Mouse (Mus musculus) testis, postnatal 14 days (tissue): ENCODE results near the gene Hyal3.
A peak's percentile ranks its signal among the peaks of the same experiment; 100 is the strongest.

Experiments
- DNase-seq: peaks from one replicate; pipeline ENCODE4 v3.0.0; 2021; ENCODE audit warnings: low spot score

The Hyal3 gene

DNA sequence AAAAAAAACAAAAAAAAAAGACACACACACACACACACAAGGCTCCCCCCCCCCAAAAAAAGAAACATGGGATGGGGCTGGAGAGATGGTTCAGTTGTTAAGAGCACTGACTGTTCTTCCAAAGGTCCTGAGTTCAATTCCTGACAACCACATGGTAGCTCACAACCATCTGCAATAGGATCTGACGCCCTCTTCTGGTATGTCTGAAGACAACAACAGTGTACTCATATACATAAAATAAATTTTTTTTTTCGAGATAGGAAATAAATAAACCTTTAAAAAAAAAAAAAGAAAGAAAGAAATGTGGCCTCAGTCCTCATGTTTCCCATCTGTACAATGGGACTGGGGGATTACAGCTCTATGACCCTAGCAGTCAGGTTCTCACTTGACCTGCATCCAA is 36.8 kb downstream of the Hyal3 start:
- DNase-seq, result no peak

DNA sequence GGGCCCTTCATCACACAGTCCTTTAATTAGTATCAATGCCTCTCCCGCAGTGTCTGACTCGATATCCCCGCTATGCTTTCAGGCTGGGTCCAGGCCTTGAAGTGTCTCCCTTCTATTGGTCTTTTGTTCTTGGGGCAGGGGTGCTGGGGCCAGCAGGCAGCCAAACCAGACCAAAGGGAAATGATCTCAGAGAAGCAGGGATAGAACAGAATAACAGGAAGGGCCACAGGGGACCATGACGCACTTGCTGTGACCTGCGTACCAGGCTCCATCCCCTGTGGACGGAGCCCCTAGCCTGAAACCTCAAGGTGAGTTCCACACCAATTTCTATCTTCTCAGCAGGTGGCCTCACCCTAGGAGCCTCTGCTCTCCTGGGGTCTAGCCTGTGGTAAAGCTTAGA is 37.5 kb downstream of the Hyal3 start:
- DNase-seq, result no peak

DNA sequence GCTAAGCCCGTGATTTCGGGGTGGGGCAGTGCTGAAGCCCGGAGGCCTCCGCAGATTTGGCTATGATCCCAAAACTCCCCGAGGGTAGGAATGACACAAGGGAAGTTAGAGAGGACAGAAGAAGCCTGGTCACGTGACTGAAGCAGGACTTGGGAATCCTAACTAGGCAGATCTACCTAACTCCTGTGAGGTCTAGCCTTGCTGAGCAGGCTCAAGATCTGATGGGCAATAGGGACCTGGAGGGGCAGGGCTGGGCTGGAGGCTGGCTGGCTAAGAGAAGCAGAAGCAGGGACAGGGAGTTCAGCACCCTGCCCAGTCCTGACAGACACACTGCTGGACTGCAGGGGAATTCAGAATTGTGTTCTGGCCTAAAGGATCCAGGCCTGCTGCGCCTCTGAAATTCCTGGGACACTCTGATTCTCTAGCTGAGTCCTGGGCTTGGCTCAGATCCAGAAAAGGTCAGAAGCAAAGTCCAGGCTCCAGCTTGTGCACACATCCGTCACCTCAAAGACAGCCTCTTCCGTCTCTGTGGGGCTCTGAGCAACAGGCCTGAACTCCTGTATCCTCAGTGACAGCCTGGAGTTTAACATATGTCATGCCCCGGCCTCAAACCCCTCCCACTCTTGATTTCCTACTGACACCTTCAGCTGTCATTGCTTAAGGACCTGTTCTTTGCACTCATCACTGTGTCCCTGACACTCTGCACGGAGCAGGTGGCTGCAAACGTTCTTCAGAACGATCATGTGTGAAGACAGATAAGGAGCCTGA is 38.3 kb downstream of the Hyal3 start:
- DNase-seq, result no peak

DNA sequence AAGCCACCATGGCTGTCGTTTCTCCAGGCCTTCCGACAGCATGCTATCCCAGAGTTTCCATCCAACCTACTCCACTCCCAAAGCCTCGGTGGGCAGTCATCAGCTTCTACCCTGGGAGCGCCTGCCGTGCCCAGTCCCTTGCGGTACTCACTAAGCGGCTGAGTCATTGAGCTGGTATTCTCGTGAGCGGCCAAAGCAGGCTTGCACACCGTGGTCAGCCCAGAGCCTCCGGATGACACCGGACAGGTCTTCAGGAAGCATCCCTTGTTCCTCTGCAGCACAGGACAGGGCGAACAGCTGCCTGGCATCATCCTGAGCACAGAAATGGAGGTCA is 38.9 kb downstream of the Hyal3 start:
- no peak for DNase-seq

DNA sequence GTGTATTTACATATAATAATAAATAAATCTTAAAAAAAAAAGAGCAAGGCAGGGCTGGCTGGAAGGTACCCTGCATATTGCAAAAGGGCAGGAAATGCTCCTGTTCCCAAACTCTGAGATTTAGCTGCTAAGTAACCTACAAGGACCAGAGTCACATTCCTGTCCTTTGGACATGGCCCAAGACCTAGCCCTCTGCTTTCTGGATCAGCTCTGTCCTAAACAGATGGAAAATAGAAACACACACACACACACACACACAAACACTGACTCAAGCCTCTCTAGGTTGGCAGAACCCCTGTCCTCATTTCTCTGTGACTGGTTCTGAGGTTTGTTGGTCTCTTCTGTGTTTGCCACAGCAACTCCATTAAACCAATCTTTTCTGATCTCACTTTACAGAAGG is 40.3 kb downstream of the Hyal3 start:
- no peak for DNase-seq

DNA sequence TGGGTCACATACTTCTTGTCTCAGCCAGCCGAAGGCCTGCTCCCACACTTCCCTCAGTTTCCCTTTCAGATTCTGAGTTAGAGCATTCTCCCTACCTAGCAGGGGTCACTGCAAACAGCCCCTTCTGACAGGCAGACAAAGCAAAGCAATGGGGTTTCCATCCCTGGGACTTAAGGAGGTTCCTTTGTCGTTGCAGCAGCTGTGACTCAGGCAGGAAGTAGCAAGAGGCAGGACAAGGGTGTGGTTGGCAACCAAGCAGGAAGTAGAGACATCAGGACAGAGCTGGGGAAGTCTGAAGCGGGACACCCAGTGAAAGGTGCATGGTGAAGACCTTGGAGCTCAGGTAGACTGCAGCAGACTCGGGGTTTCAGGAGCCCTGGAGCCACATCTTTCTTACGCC is 43.9 kb downstream of the Hyal3 start:
- DNase-seq, result no peak

DNA sequence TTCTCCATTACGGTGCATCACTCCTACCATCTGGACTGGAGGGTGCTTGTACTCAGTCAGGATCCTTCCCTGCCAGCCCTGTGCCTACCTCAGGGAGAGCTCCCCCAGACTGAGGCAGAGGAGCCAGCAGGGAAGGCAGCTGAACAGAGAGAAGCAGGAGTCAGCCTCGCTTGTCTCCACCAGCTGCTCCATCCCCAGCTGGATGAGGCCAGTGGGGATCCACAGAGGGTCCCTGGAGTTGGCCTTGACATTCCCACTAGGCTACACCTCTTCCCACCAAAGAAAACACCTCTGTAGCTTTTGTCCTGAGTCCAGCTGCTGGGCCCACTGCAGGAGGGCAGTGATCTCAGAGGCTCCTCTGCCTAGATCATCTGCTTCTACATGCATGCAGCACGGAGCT is 44.3 kb downstream of the Hyal3 start:
- DNase-seq, result no peak

DNA sequence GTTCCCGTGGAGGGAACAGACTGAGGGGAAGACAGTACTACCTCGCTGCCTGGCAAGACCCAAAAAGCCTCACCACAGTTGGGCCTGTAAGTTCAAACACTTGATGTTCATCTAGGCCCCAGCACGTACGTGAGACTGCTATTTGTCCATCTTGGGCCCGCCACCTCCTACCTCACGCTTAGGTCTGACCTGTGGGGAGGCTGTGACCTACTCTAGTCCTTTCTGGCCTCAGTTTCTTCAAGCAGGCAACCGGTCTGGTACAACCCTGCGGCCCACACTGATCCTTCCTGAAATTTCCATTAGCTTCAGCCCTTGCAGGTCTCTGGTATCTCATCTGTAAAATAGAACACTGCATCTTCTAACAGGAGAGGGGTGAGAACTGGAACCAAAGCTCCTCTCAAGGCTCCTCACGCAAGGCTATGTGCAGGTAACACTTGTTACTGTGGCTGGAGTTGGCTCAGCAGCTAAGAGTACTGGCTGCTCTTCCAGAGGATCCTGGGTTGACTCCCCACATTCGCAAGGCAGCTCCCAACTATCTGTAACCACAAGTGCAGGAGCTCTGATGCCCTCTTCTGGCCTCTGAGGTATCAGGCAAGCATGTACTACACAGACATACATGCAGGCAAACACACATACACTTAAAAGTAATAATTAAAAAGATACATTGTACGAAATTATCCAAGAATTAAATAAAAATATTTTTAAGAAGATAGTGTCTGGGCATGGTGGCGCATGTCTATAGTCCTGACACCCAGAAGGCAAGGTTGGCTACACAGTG is 44.9 kb downstream of the Hyal3 start:
- no peak for DNase-seq

DNA sequence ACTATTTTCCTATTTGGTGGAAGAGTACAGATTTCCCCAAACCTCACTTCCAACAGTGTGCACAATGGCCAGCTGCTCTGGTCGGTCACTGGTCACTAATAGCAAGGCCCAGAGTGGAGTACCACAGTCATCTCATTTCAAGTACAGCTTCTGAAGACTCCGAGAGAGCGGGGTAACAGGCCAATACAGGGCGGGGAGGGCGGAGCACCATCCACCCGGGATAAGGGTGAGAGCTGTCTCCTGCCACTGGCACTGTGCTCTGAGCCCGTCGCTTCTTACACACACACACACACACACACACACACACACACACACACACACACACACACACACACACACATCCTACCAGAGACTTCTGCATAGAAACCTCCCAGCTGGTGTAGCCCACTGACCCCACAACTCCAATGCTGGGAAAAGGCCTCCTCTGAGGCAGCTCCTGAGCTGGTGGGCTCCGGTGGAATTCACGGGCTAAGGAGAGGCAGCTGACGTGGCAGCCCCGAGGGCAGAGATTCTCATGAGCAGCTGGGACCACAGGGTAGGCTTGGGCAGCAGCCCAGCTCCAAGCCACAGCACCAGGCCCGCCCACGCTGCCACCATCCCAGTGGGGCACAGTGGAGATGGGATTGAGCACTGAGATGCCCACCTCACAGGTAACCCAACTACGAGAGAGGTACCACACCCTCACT is 45.7 kb downstream of the Hyal3 start:
- DNase-seq, result no peak

DNA sequence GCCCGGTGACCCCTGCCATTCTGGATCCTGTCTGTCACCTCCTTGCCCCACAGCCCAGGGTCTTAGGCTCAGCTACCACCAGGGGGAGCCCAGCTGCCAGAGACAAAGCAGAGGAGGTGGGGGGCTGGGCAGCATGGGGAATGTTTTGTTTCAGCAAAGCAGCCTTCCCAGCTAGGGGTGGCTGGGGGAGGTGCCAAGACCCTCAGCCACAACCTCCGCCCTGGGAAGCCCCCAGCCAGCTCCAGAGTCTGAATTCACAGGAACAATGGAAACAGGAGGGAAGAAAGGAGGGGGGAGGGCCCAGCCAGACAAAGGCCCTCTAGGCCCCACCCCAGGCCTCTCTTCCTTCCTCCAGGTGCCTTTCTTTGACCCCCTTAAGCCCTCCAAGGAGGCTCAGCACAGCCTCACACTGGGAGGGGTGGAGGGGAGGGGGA is 46.2 kb downstream of the Hyal3 start:
- peak; percentile 63 for DNase-seq

DNA sequence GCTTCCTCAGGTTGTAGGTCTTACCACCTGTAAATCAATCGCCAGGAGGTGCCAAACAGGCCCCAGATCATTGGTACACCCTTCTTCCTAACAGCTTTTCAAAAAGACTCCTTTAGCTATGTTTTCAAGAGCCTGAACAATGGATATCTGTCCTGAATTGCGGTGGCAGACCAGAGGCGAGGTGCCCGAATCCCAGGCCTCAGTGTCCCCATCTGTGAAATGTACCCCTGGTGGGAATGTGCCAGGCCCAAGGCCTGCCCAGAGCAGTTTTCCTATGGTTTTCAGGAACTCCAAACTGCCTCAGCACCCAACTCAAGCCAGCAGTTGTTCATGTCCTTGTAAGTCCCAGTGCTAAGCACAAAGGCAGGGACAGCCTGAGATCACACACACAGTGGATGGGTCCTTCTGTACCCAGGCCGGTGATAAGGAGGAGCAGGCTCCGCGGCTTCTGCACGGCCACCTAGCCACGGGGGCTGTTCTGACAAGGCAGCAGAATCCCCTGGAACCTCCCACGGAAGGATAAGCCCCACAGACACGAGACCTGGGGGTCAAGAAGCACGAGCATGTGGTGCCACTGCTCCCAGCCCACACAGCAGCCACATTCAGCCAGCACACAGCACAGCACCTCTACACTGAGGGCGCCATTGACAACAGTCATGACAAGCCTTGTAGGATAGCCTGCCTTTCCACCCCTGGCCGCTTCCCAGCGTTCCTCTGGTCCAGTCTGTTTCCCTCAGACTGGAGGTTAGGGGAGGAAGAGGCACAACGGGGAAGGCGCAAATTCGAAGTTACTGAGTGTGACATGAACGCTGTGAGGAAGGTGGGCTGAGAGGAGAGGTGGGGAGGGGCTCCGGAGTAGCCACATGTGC is 47.0 kb downstream of the Hyal3 start:
- peak; percentile 64 for DNase-seq

DNA sequence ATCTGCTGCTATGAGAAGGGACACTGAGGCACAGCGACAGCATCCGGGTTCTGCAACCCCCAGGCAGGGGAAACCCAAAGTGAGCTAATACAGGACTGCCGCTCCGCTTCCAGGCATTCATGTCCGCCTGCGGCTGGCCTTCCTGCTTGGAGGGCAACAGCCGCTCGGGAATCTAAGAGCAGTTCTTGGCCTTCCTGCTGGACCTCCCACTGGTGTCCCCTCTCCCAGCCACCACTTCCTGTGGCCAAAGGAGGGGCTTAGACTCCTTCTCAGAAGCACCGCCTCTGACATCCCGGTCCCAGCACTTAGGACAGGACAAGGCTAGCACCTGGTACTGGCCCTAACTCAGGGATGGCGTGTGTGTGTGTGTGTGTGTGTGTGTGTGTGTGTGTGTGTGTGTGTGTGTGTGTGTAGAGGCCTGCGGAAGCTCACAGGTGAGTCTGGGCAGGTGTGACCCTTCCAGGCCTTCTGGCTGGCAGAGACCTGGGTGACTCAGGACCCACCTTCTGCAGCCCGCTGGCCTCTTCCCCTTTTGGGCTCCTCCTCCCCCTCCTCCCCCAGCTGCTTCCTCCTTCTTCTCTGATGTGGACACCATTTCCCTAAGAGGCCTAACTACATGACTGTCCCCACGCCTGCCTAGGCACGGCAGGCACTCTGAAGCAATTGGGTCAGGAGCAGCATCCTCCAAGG is 48.2 kb downstream of the Hyal3 start:
- DNase-seq, result no peak

DNA sequence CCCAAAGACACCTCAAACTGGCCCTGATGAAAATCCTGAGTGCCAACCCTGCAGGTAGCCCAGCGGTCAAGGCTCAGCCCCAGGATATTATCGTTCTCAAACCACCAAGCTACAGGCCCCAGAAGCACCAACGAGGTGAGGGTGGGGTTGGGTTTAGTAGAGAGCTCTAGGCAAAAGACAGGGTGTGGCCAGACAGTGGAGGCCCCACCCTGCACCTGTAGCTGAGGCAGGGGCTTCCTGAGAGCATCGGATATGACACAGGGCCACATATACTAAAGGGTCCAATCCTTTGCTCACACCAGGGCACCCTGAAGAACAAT is 48.8 kb downstream of the Hyal3 start:
- no peak for DNase-seq

DNA sequence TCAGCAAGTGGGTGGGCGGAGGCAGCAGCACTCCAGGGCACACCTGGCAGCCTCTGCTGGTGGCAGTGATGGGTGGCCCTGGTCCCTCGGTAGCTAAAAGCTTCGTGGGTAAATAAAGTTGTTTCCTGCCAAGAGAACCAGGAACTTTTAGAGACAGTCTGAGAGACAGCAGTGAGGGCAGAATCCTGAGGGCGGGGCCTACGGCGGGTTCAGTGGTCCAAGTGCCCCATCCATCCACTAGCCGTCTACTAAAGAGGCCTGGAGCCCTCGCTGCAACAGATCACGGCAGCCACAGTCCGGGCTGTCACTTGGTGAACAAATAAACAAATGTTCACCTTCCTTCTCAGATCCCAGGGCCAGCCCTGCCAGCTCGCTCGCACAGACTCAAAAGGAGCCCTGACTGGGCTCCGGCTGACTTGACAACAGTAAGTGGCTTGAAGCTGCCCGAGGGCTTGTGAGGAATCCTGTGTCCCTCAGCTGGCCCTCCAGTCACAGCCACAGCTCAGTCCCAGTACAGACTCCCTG is 49.3 kb downstream of the Hyal3 start:
- DNase-seq, result no peak

DNA sequence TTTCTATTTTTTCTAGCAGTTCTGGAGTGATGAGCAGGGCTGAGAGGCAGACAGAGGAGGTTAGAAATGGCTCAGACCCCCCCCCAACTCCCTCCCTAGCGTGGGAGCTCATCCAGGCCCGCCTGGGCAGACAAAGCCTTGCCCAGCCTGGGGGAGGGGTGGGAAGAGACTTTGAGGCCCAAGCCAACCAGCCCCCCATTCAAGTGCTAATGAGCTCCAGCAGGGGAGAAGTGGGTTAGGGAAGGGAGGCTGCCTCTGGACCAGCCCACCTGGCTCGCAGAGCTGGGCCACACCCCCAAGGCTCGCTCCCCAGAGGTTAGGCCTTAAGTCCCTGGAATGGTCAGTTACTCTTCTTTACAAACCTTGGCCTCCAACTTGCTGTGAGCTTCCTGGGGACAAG is 50.0 kb downstream of the Hyal3 start:
- peak; percentile 58 for DNase-seq

DNA sequence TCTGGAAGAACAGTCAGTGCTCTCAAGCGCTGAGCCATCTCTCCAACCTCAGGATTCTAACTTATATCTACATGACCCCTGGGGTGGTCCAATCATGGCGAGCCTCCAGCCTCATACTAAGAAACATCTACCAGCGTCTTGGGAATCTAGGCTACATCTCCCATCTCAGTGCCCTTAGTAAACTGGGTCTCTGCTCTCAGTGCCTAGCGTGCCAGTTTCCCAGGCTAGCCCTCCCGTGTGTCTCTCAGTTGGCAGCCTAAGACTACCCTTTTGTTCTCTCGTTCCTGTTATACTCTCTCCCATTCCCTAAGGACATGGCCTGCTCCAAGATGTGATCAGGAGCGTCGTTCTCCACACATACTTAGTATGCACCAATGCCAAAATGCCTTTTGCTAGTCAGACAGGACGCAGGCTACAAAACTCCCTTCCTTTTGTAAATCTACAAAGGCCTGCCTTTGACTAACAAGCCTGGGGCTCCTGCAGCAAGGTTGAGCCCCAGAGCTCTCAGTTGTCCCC is 50.8 kb downstream of the Hyal3 start:
- no peak for DNase-seq

DNA sequence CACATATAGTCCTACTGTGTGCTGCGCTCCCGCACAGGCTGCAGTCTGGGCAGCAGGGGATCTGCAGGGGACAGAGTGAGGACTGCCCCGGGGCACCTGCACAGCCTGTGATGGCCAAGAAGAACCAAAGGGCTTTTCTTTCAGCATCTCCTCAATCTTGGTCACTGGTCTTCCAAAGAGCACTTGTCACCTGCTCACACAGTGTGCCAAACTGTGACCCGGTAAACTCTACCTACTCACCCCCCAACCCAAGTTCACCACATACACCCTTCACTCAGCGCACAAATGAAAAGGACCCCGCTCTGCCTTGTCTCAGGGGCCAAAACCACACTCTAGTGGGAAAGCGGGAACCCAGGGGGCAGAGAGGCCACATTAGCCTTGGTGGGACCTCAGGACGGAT is 51.2 kb downstream of the Hyal3 start:
- DNase-seq, result no peak

DNA sequence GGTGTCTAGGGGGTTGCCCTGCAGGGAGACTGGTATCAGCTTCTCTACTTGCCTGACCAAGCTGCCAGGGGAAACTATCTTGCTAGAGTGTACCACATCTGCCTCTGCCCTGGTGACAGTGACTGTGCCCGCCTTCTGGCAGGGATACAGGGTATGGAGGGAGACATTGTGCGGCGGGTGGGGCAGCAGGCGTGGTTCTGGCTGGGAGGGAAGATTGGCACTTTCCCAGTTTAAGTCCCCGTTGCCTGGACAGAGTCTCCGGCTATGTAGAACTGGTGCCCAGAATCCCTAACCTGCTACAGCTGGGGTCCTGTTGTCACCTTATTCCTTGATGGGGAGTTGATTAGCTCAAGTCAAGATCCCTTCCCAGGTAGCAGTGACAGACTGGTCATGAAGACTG is 51.9 kb downstream of the Hyal3 start:
- DNase-seq, result peak; percentile 59

DNA sequence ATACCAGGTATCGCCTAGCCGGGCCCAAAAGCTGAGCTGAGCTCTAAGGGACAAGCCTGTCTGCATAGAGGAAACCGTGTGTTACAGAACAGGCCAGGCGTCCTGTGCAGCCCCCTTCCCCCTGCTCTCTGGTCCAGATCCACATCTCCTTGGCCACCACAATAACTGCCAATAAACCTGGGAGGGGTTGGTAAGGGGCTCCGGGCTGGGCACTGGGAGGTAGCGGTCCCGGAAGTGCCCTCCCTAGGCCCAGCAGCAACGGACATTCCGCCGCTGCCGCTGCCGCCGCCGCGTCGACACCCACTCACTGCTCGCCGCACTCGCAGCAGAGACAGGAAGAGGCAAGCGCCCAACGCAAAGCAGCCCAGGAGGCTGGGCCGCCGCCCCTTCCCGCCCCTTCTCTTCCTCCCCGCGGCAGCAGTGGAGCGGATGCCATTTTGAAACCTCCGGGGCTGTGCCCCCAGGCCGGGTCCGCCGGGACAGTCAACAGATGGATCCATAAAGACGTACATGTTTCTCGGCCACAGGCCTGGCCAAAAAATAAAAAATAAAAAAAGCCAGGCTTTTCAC is 52.6 kb downstream of the Hyal3 start:
- DNase-seq, result peak; percentile 78

DNA sequence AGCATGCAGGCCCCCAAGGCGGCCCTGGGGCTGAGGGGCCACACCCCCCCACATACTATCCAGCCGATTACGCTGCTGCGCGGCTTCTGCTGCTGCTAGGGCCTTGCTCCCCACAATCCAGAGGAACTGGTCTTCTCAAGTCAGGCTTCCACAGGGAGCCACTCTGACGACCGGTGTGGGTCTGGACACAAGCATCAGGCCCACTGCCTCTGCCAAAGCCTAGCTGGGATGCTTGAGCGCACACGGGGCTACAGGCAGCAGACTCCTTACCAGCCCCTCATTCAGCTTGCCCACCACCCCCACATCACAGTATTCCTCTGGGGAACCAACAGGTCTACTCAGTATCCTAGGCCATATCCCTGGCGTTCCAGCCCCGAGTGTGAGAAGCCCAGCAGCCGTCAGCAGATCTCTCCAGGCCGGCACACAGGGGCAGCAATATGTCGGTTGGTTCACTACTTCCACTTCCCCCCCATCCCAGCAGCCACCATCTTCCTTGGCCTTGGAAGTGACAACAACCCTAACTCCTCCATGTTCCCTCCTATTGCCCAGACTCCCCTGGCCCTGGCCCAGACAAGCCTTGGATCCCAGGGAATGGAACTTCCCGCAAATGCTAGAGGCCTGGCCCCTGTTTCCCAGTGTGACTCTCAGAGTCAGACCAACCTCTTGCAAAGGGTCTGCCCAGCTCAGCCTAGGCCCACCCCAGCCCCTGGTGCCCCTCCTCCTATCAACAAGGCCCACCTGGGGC is 53.2 kb downstream of the Hyal3 start:
- DNase-seq, result peak; percentile 64
